In genomic region chr13:11837152-11837551, GRCm38 (mm10) we compare ENCODE assay signal across 27 mouse cellular contexts.
DNase-seq lines count a peak whose midpoint lies in the region; ATAC-seq and TF ChIP-seq lines count a peak whose summit lies in the region.
"Had no signal": no experiment of that assay in that cellular context is flagged by ENCODE, and none has a peak within 500 bp of the region (broad histone marks: within the 10 kb centered on the region; RNA-seq: fewer than 3 reads in every experiment).

No protein-coding gene starts in this region.

- TF ChIP-seq CTCF in liver, postnatal 0 days (IDR thresholded peaks at IDR 0.05; ENCODE audit: low read depth) = no peak

- no peak overlapping the region for H3K4me2 ChIP-seq in heart, embryonic 11.5 days
- no peak overlapping the region for H3K4me2 ChIP-seq in neural tube, embryonic 15.5 days
- peak overlapping the region; percentile 45 for H3K4me2 ChIP-seq in liver, embryonic 12.5 days
- H3K4me2 ChIP-seq in liver, postnatal 0 days (ENCODE audit: low read depth, low read length) = 0 out of 2 replicates have a peak overlapping the region, but pooled peaks have one; percentile 15
- H3K4me2 ChIP-seq: embryonic facial prominence, embryonic 13.5 days; intestine, embryonic 15.5 days; limb, embryonic 13.5 days; midbrain, embryonic 11.5 days; neural tube, embryonic 13.5 days; stomach, embryonic 15.5 days had no signal

- WGBS in heart, embryonic 11.5 days (ENCODE audit: insufficient replicate concordance) = 77% methylated on average over 4 of the region's 4 CpGs
- 85% methylated on average over 4 of the region's 4 CpGs for WGBS in neural tube, embryonic 15.5 days
- 27% methylated on average over 4 of the region's 4 CpGs for WGBS in liver, embryonic 12.5 days (ENCODE audit: insufficient replicate concordance)
- WGBS in liver, postnatal 0 days (ENCODE audit: insufficient replicate concordance) = 45% methylated on average over 4 of the region's 4 CpGs

- H3K36me3 ChIP-seq in heart, embryonic 11.5 days (ENCODE audit: control insufficient read depth, insufficient read depth, low read length) = no peaks in the 10 kb centered on the region
- H3K36me3 ChIP-seq in neural tube, embryonic 15.5 days = no peaks in the 10 kb centered on the region
- H3K36me3 ChIP-seq in liver, embryonic 12.5 days = no peaks in the 10 kb centered on the region
- no peaks in the 10 kb centered on the region for H3K36me3 ChIP-seq in liver, postnatal 0 days (replicated peaks; ENCODE audit: insufficient read depth, low read length)
- H3K36me3 ChIP-seq: embryonic facial prominence, embryonic 13.5 days; intestine, embryonic 15.5 days; limb, embryonic 13.5 days; neural tube, embryonic 13.5 days; stomach, embryonic 15.5 days had no signal

- no peak overlapping the region for H3K4me3 ChIP-seq in heart, embryonic 11.5 days (ENCODE audit: low read depth, low read length)
- no peak overlapping the region for H3K4me3 ChIP-seq in neural tube, embryonic 15.5 days (replicated peaks)
- no peak overlapping the region for H3K4me3 ChIP-seq in liver, embryonic 12.5 days
- H3K4me3 ChIP-seq in liver, postnatal 0 days (ENCODE audit: low read depth, low read length) = no peak overlapping the region
- H3K4me3 ChIP-seq: embryonic facial prominence, embryonic 13.5 days; intestine, embryonic 15.5 days; limb, embryonic 13.5 days; myocyte; neural tube, embryonic 13.5 days; stomach, embryonic 15.5 days had no signal

- H3K27me3 ChIP-seq in heart, embryonic 11.5 days (ENCODE audit: control insufficient read depth, insufficient read depth, low read length) = no peaks in the 10 kb centered on the region
- no peaks in the 10 kb centered on the region for H3K27me3 ChIP-seq in neural tube, embryonic 15.5 days (replicated peaks)
- H3K27me3 ChIP-seq in liver, embryonic 12.5 days (replicated peaks) = no peaks in the 10 kb centered on the region
- H3K27me3 ChIP-seq in liver, postnatal 0 days (ENCODE audit: insufficient read depth, low read length) = no peaks in the 10 kb centered on the region
- H3K27me3 ChIP-seq: embryonic facial prominence, embryonic 13.5 days; intestine, embryonic 15.5 days; limb, embryonic 13.5 days; neural tube, embryonic 13.5 days; stomach, embryonic 15.5 days had no signal

- H3K9me3 ChIP-seq in heart, embryonic 11.5 days (replicated peaks; ENCODE audit: control insufficient read depth, low read length) = no peaks in the 10 kb centered on the region
- no peaks in the 10 kb centered on the region for H3K9me3 ChIP-seq in neural tube, embryonic 15.5 days (replicated peaks)
- H3K9me3 ChIP-seq in liver, embryonic 12.5 days (replicated peaks) = no peaks in the 10 kb centered on the region
- no peaks in the 10 kb centered on the region for H3K9me3 ChIP-seq in liver, postnatal 0 days (ENCODE audit: low read length)
- H3K9me3 ChIP-seq: embryonic facial prominence, embryonic 13.5 days; intestine, embryonic 15.5 days; limb, embryonic 13.5 days; neural tube, embryonic 13.5 days; stomach, embryonic 15.5 days had no signal

- no peak for TF ChIP-seq EP300 in liver, postnatal 0 days (IDR thresholded peaks at IDR 0.05; ENCODE audit: low read depth)

- 0 out of 2 replicates have a peak, but pooled peaks cover 2% of the 10 kb centered on the region for H3K4me1 ChIP-seq in heart, embryonic 11.5 days (ENCODE audit: control insufficient read depth, insufficient read depth, low read length)
- H3K4me1 ChIP-seq in neural tube, embryonic 15.5 days = no peaks in the 10 kb centered on the region
- peaks cover 48% of the 10 kb centered on the region for H3K4me1 ChIP-seq in liver, embryonic 12.5 days
- peaks cover 22% of the 10 kb centered on the region for H3K4me1 ChIP-seq in liver, postnatal 0 days (ENCODE audit: insufficient read depth)
- H3K4me1 ChIP-seq: embryonic facial prominence, embryonic 13.5 days; intestine, embryonic 15.5 days; limb, embryonic 13.5 days; neural tube, embryonic 13.5 days; stomach, embryonic 15.5 days had no signal

- 0 out of 2 replicates have a peak, but pooled peaks have one; percentile 27 for ATAC-seq in heart, embryonic 11.5 days (replicated peaks; ENCODE audit: insufficient number of reproducible peaks, low FRiP score, low TSS enrichment)
- ATAC-seq in neural tube, embryonic 15.5 days (ENCODE audit: low FRiP score) = no peak
- ATAC-seq in liver, embryonic 12.5 days = peak; percentile 56
- ATAC-seq in liver, postnatal 0 days = peak; percentile 51
- ATAC-seq: CD4-positive, CD25-positive, alpha-beta regulatory T cell, adult 4 months; forebrain, postnatal 0 days; hindbrain, postnatal 0 days; intestine, embryonic 15.5 days had no signal

- H3K9ac ChIP-seq in heart, embryonic 11.5 days (ENCODE audit: low read depth, low read length) = no peak overlapping the region
- H3K9ac ChIP-seq in neural tube, embryonic 15.5 days (replicated peaks) = no peak overlapping the region
- H3K9ac ChIP-seq in liver, embryonic 12.5 days = peak overlapping the region; percentile 42; the same call in 1 of the 2 replicates
- no peak overlapping the region for H3K9ac ChIP-seq in liver, postnatal 0 days (replicated peaks)
- H3K9ac ChIP-seq: embryonic facial prominence, embryonic 13.5 days; forebrain, postnatal 0 days; intestine, embryonic 15.5 days; limb, embryonic 13.5 days; neural tube, embryonic 13.5 days; stomach, embryonic 15.5 days had no signal

- DNase-seq in heart, adult 18-20 months = no peak
- DNase-seq in neural tube, embryonic 10.5 days (ENCODE audit: extremely low spot score, low spot score) = no peak
- DNase-seq in liver, postnatal 0 days = no peak
- no peak for DNase-seq in layer of hippocampus, adult 18-20 months (ENCODE audit: low spot score in 2 of 2)
- DNase-seq: adrenal gland, postnatal 25 days; cerebellum, adult 18-20 months; cerebellum, postnatal 10 days; forebrain, postnatal 0 days; gastrocnemius, postnatal 10 days; kidney, adult 2 months; kidney, postnatal 36 days; lung, adult 2 months; lung, postnatal 14 days; right cerebral cortex, postnatal 14 days; thymus, postnatal 14 days had no signal

- H3K27ac ChIP-seq in heart, embryonic 11.5 days (ENCODE audit: low read depth, low read length) = peak overlapping the region; percentile 76
- 0 out of 2 replicates have a peak overlapping the region, but pooled peaks have one; percentile 19 for H3K27ac ChIP-seq in neural tube, embryonic 15.5 days (replicated peaks)
- H3K27ac ChIP-seq in liver, embryonic 12.5 days = peak overlapping the region; percentile 91
- peak overlapping the region; percentile 37 for H3K27ac ChIP-seq in liver, postnatal 0 days (ENCODE audit: low read depth)
- H3K27ac ChIP-seq: embryonic facial prominence, embryonic 13.5 days; hindbrain, postnatal 0 days; intestine, embryonic 15.5 days; limb, embryonic 13.5 days; neural tube, embryonic 13.5 days; stomach, embryonic 15.5 days had no signal

Comparison
In these comparisons a context has a peak if more than half of its experiments do, and no peak if none do; other contexts are left out.
1. H3K27ac ChIP-seq: peak in every context shown above with its lines; median percentile 91 in liver, embryonic 12.5 days; 76 in heart, embryonic 11.5 days; 37 in liver, postnatal 0 days; 19 in neural tube, embryonic 15.5 days.
2. H3K4me2 ChIP-seq: peak in liver, embryonic 12.5 days (single experiment) and liver, postnatal 0 days (single experiment); none in heart, embryonic 11.5 days (single experiment) and neural tube, embryonic 15.5 days (single experiment).